7 mouse cellular contexts compared by ENCODE assay signal in the genomic region with DNA sequence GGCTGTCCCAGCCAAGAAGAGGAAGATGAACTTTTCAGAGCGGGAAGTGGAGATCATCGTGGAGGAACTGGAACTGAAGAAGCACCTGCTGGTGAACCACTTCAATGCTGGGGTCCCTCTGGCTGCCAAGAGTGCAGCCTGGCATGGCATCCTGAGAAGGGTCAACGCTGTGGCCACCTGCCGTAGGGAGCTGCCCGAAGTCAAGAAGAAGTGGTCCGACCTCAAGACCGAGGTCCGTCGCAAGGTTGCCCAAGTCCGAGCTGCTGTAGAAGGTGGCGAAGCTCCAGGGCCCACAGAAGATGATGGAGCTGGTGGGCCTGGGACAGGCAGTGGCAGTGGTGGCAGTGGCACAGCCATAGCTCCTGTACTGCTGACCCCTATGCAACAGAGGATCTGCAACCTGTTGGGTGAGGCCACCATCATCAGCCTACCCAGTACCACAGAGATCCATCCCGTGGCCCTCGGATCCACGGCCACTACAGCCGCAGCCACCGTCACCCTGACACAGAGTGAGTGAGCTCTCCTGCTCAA. TPM values are rescaled to one million over a fixed set of nuclear protein-coding genes. Genes with fewer than 3 reads are reported as not detected.
DNase-seq lines count a peak whose midpoint lies in the region; ATAC-seq lines count a peak whose summit lies in the region.

No protein-coding gene starts in this region.

- peak overlapping the region; percentile 62 for H3K4me3 ChIP-seq in lung, embryonic 15.5 days
- H3K4me3 ChIP-seq in forebrain, embryonic 12.5 days (replicated peaks) = peak overlapping the region; percentile 85
- H3K4me3 ChIP-seq in limb, embryonic 10.5 days = peak overlapping the region; percentile 81
- H3K4me3 ChIP-seq in neural tube, embryonic 13.5 days = peak overlapping the region; percentile 77

- no peaks in the 10 kb centered on the region; the same call in 1 of the 2 replicates for H3K36me3 ChIP-seq in lung, embryonic 15.5 days
- H3K36me3 ChIP-seq in forebrain, embryonic 12.5 days (replicated peaks) = peaks cover 14% of the 10 kb centered on the region; the same call in 1 of the 2 replicates
- peaks cover 25% of the 10 kb centered on the region for H3K36me3 ChIP-seq in limb, embryonic 10.5 days
- H3K36me3 ChIP-seq in neural tube, embryonic 13.5 days = peaks cover 14% of the 10 kb centered on the region; the same call in 1 of the 2 replicates

- no peaks in the 10 kb centered on the region for H3K27me3 ChIP-seq in lung, embryonic 15.5 days
- no peaks in the 10 kb centered on the region for H3K27me3 ChIP-seq in forebrain, embryonic 12.5 days
- no peaks in the 10 kb centered on the region for H3K27me3 ChIP-seq in limb, embryonic 10.5 days (ENCODE audit: low read depth, poor library complexity, severe bottlenecking)
- H3K27me3 ChIP-seq in neural tube, embryonic 13.5 days = no peaks in the 10 kb centered on the region

- no peaks in the 10 kb centered on the region for H3K9me3 ChIP-seq in lung, embryonic 15.5 days
- H3K9me3 ChIP-seq in forebrain, embryonic 12.5 days = no peaks in the 10 kb centered on the region
- no peaks in the 10 kb centered on the region for H3K9me3 ChIP-seq in limb, embryonic 10.5 days (replicated peaks)
- H3K9me3 ChIP-seq in neural tube, embryonic 13.5 days = no peaks in the 10 kb centered on the region

- ATAC-seq in lung, embryonic 15.5 days (ENCODE audit: borderline replicate concordance, extremely low read depth, low FRiP score, low TSS enrichment) = no peak
- ATAC-seq in forebrain, embryonic 12.5 days (ENCODE audit: low FRiP score) = peak; percentile 2; the same call in 1 of the 2 replicates
- ATAC-seq in neural tube, embryonic 13.5 days (ENCODE audit: low read depth) = 0 out of 2 replicates have a peak, but pooled peaks have one; percentile 2
- no peak for ATAC-seq in activated CD4-positive, CD25-positive, alpha-beta regulatory T cell, adult 4 months

- H3K9ac ChIP-seq in lung, embryonic 15.5 days = 0 out of 2 replicates have a peak overlapping the region, but pooled peaks have one; percentile 4
- no peak overlapping the region for H3K9ac ChIP-seq in forebrain, embryonic 12.5 days
- H3K9ac ChIP-seq in neural tube, embryonic 13.5 days = peak overlapping the region; percentile 32; the same call in 1 of the 2 replicates

- 95% methylated on average over 16 of the region's 16 CpGs for WGBS in lung, embryonic 15.5 days
- WGBS in forebrain, embryonic 12.5 days = 95% methylated on average over 16 of the region's 16 CpGs
- 94% methylated on average over 16 of the region's 16 CpGs for WGBS in limb, embryonic 10.5 days
- 94% methylated on average over 16 of the region's 16 CpGs for WGBS in neural tube, embryonic 13.5 days

- peaks cover 57% of the 10 kb centered on the region for H3K4me1 ChIP-seq in lung, embryonic 15.5 days
- peaks cover 36% of the 10 kb centered on the region for H3K4me1 ChIP-seq in forebrain, embryonic 12.5 days
- H3K4me1 ChIP-seq in limb, embryonic 10.5 days = peaks cover 42% of the 10 kb centered on the region
- H3K4me1 ChIP-seq in neural tube, embryonic 13.5 days (replicated peaks) = peaks cover 58% of the 10 kb centered on the region

- peak overlapping the region; percentile 88 for H3K4me2 ChIP-seq in lung, embryonic 15.5 days
- H3K4me2 ChIP-seq in forebrain, embryonic 12.5 days = peak overlapping the region; percentile 71
- H3K4me2 ChIP-seq in neural tube, embryonic 13.5 days = peak overlapping the region; percentile 78

- no peak for DNase-seq in lung, postnatal 10 days
- DNase-seq in cerebellum, adult 8-10 months = peak; percentile 40
- DNase-seq in limb, embryonic 10.5 days (ENCODE audit: low spot score) = no peak

- peak overlapping the region; percentile 34 for H3K27ac ChIP-seq in lung, embryonic 15.5 days
- peak overlapping the region; percentile 96 for H3K27ac ChIP-seq in forebrain, embryonic 12.5 days
- peak overlapping the region; percentile 91 for H3K27ac ChIP-seq in limb, embryonic 10.5 days
- peak overlapping the region; percentile 75 for H3K27ac ChIP-seq in neural tube, embryonic 13.5 days (replicated peaks)

RNA-seq across cellular contexts. Expression of a gene that starts 1.3 kb away (rescaled TPM):
- polyA plus RNA-seq in lung, embryonic 15.5 days (2015; fragmentation: Nextera tagmentation; extraction: Ambion mirVana) = 19.6 and 21.5 TPM in 2 replicates
- 38.8 and 39.9 TPM in 2 replicates for polyA plus RNA-seq in forebrain, embryonic 12.5 days (2016; fragmentation: Nextera tagmentation; extraction: Ambion mirVana)
- polyA plus RNA-seq in limb, embryonic 10.5 days (2016; fragmentation: Nextera tagmentation; extraction: Ambion mirVana) = 30.8 and 33.0 TPM in 2 replicates
- polyA plus RNA-seq in neural tube, embryonic 13.5 days (2015; fragmentation: Nextera tagmentation; extraction: Ambion mirVana) = 49.8 and 49.9 TPM in 2 replicates
- polyA plus RNA-seq in activated CD4-positive, CD25-positive, alpha-beta regulatory T cell, adult 4 months (2017; shearing (Covaris generic)) = 1 to 10 TPM; 3.3 to 4.0 TPM

RNA-seq across cellular contexts. Expression of a gene that starts 2.2 kb away (rescaled TPM):
- 6.6 and 7.1 TPM in 2 replicates for polyA plus RNA-seq in lung, embryonic 15.5 days (2015; fragmentation: Nextera tagmentation; extraction: Ambion mirVana)
- 6.1 and 6.2 TPM in 2 replicates for polyA plus RNA-seq in forebrain, embryonic 12.5 days (2016; fragmentation: Nextera tagmentation; extraction: Ambion mirVana)
- polyA plus RNA-seq in limb, embryonic 10.5 days (2016; fragmentation: Nextera tagmentation; extraction: Ambion mirVana) = 5.9 and 7.3 TPM in 2 replicates
- polyA plus RNA-seq in neural tube, embryonic 13.5 days (2015; fragmentation: Nextera tagmentation; extraction: Ambion mirVana) = 5.1 and 5.6 TPM in 2 replicates
- 1 to 10 TPM; 5.2 TPM for polyA plus RNA-seq in activated CD4-positive, CD25-positive, alpha-beta regulatory T cell, adult 4 months (2017; shearing (Covaris generic))

RNA-seq across cellular contexts. Expression of a gene that starts 56.8 kb away (rescaled TPM):
- 22.6 and 25.4 TPM in 2 replicates for polyA plus RNA-seq in lung, embryonic 15.5 days (2015; fragmentation: Nextera tagmentation; extraction: Ambion mirVana)
- 29.6 and 29.9 TPM in 2 replicates for polyA plus RNA-seq in forebrain, embryonic 12.5 days (2016; fragmentation: Nextera tagmentation; extraction: Ambion mirVana)
- 32.7 and 37.0 TPM in 2 replicates for polyA plus RNA-seq in limb, embryonic 10.5 days (2016; fragmentation: Nextera tagmentation; extraction: Ambion mirVana)
- 44.3 and 46.0 TPM in 2 replicates for polyA plus RNA-seq in neural tube, embryonic 13.5 days (2015; fragmentation: Nextera tagmentation; extraction: Ambion mirVana)
- 1 to 10 TPM; 1.0 to 1.6 TPM for polyA plus RNA-seq in activated CD4-positive, CD25-positive, alpha-beta regulatory T cell, adult 4 months (2017; shearing (Covaris generic))

Comparison
In these comparisons a context has a peak if more than half of its experiments do, and no peak if none do; other contexts are left out.
1. ATAC-seq: peak in forebrain, embryonic 12.5 days (single experiment) and neural tube, embryonic 13.5 days (single experiment); none in lung, embryonic 15.5 days (single experiment) and activated CD4-positive, CD25-positive, alpha-beta regulatory T cell, adult 4 months (single experiment).
2. H3K27ac ChIP-seq: peak in every context shown above with its lines; median percentile 96 in forebrain, embryonic 12.5 days; 91 in limb, embryonic 10.5 days; 75 in neural tube, embryonic 13.5 days; 34 in lung, embryonic 15.5 days.
3. Peak in every context shown above with its lines, with median percentiles within 50 percentile points of each other: H3K4me2 ChIP-seq and H3K4me3 ChIP-seq.